Mouse (Mus musculus): Measurements from ENCODE around the gene Sapcd1.
A peak's percentile ranks its signal among the peaks of the same experiment; 100 is the strongest.

Sapcd1 gene

DNA sequence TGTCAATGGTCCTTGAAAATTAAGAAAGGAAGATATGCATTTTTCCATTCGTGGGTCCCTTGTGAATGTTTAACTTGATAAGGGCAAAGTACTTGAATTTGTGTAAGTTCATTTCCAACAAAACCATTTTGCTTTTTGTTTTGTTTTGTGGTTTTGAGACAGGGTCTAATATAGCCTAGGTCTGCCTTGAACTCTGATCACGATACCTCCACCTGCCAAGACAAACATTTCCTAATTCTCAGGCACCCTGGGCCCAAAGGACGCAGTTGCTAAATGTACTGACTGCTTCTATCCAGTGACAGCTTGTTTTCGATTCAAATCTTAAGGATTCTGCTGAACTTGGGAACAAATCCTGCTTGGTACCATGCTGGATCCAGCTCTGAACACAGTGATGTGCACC is 48.2 kb downstream of the Sapcd1 start:
- DNase-seq: no peak

DNA sequence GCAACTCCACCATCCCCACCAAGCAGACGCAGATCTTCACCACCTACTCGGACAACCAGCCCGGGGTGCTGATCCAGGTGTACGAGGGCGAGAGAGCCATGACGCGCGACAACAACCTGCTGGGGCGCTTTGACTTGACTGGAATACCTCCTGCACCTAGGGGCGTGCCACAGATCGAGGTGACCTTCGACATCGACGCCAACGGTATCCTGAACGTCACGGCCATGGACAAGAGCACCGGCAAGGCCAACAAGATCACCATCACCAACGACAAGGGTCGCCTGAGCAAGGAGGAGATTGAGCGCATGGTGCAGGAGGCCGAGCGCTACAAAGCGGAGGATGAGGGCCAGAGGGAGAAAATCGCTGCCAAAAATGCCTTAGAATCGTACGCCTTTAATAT is 49.6 kb downstream of the Sapcd1 start:
- peak; percentile 91 for DNase-seq

DNA sequence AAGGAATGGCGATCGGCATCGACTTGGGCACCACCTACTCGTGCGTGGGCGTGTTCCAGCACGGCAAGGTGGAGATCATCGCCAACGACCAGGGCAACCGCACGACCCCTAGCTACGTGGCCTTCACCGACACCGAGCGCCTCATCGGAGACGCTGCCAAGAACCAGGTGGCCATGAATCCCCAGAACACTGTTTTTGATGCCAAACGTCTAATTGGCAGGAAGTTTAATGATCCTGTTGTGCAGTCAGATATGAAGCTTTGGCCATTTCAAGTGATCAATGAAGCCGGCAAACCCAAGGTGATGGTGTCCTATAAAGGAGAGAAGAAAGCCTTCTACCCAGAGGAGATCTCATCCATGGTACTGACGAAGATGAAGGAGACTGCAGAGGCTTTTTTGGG is 50.8 kb downstream of the Sapcd1 start:
- peak; percentile 89 for DNase-seq

Data from heart, adult 11 months (tissue).